Mouse (Mus musculus): ENCODE measurements at regions not wholly inside any gene's neighbourhood (a gene's known extent, or its start where the extent isn't known, plus 50 kb on each side); places are given as distances from the start of the nearest gene placed in this dataset.
"Not testable (repeated sequence)": the region's sequence is repeated elsewhere in the genome, so short reads cannot be mapped to it uniquely, and the experiment has no call there.

- DNase-seq (ENCODE audit: low read depth, low spot score) = no peak
Observed at GRCm38 (mm10) chr14:37820918-37821632, 686.0 kb upstream of the Ghitm start.

DNA sequence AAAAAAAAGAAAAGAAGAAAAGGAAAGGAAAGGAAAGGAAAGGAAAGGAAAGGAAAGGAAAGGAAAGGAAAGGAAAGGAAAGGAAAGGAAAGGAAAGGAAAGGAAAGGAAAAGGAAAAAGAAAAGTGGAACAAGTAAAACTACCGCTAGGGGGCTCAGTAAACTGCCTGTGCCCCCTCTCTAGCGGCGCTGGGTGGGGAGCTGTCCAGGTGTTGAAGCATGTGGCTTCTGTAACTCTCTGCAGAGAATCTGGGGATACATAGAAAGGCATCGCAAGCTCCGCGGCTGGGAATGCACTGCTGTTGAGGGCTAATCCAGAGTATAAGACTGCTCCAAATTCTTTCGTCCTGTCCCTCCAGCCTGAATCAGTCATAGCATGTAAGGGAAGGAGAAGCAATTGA lies 684.9 kb upstream of the Ghitm start:
- DNase-seq (ENCODE audit: low read depth, low spot score) = peak; percentile 14

DNA sequence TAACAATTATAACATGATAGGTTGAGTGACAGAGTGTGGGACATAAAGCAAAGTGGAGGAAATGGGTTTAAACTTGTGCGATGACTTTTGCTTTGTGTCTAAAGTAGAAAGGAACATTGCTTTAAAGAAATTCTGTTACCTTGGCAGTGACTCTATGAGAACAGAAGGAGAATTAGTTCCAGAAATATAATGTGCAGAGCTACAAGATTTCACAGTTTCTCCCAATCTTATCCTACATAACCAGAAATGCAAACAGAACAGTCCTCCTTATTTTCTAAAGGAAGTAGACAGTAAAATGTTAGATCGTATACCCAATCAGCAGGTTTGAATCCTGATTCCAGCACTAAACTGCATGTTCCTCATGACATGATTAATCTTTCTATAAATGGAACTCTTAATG lies 660.6 kb upstream of the Ghitm start:
- no peak for DNase-seq (ENCODE audit: low read depth, low spot score)

DNA sequence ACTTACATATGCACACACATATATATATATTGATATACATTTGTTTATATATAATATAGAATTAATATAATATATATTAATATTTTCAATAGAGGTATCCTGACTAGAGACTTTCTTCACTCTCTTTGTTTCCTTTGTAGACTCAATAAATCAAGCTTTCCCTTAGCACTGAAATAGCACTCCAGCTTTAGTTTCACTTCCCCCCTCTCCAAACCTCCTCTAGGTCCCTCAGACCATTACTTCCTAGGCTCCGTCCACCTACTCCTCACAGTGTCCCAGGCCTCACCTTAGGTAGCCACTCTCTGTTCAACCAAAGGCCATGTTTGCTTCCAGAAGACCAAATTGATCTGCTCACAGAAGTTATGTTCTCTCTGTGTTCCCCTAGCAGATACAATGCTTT lies 630.7 kb upstream of the Ghitm start:
- no peak for DNase-seq (ENCODE audit: low read depth, low spot score)

DNA sequence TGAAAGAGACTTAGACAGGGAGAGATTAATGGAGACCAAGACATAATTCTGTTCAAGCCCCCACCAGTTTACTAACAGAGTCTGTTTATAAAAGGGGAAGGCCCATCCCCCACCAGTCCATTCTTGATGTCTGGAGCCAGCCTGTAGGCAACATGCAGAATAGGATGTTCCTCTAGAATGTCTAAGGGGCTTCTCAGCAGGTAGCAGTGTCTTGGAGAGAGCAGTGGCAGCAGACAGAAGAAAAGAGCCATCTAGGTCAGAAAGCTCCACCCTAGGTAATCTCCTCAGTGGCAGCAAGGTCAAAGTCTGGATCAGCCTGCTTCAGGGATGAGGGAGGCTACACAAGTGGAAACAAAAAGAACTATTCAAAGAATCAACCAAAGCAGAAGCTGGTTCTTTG lies 614.6 kb upstream of the Ghitm start:
- peak; percentile 11 for DNase-seq (ENCODE audit: low read depth, low spot score)

GRCm38 (mm10) chr14:37749162-37749561 lies 614.1 kb upstream of the Ghitm start:
- DNase-seq (ENCODE audit: low read depth, low spot score) = no peak

DNA sequence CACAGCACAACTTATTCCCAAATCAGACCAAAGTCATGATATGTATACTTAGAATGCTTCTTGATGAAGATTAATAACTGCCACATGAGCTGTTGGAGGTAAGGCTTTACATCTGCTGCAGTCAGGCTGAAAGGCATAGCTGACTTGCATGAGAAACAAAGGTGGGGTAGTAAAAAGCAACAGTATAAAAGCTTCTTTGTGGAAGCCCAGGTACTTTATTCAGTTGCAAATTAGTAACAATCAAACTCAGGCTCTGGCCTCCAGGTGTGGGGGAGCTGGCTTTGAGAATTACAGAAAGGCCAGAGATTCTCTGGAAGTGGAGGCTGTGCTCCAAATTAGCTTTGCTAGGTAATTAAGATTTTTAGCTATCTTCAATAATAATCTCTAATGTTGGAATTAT lies 608.0 kb upstream of the Ghitm start:
- DNase-seq (ENCODE audit: low read depth, low spot score) = peak; percentile 14

DNA sequence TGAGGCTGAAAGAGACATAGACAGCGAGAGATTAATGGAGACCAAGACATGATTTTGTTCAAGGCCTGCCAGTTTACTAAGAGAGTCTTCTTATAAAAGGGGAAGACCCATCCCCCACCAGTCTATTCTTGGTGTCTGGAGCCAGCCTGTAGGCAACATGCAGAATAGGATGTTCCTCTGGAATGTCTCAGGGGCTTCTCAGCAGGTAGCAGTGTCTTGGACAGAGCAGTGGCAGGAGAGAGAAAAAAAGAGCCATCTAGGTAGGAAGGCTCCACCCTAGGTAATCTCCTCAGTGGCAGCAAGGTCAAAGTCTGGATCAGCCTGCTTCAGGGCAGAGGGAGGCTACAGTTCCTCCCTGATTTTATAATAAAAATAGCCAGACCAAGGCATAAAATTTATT lies 607.4 kb upstream of the Ghitm start:
- not testable (repeated sequence) for DNase-seq (ENCODE audit: low read depth, low spot score)

All from WW6 (cell line).